Mouse (Mus musculus): ENCODE results near the gene Grb10. TPM values are rescaled to one million over a fixed set of nuclear protein-coding genes. Genes with fewer than 3 reads are reported as not detected.

Gene Grb10
- 149 and 236 TPM in 2 replicates for polyA plus RNA-seq (2012; rRNA removed)

GRCm38 (mm10) chr11:12038470-12038985 is at the start of gene Grb10:
Grb10 (minus strand) TSS chr11:12038683.

GRCm38 (mm10) chr11:11897645-11898357 is 140.7 kb downstream of the Grb10 start, which contains the start of gene Ddc:
Ddc (minus strand) TSS chr11:11898144.

Other genes starting within 250 kb of the Grb10 start
- 10.7 and 12.3 TPM in 2 replicates for gene Fignl1, start 229.7 kb downstream of the Grb10 start, polyA plus RNA-seq (2012; rRNA removed)
- gene Ddc, start 140.5 kb downstream of the Grb10 start, polyA plus RNA-seq (2012; rRNA removed), result 11.3 and 15.6 TPM in 2 replicates

All from central nervous system, embryonic 14 days (tissue).